Comparison of ENCODE assay signal across 8 mouse cellular contexts in genomic region chr7:27233300-27233699, GRCm38 (mm10). TPM values are rescaled to one million over a fixed set of nuclear protein-coding genes. Genes with fewer than 3 reads are reported as not detected.
A peak's percentile ranks its signal among the peaks of the same experiment; 100 is the strongest.
DNase-seq lines count a peak whose midpoint lies in the region; ATAC-seq and TF ChIP-seq lines count a peak whose summit lies in the region.

No protein-coding gene starts in this region.

- H3K36me3 ChIP-seq in kidney, embryonic 14.5 days (ENCODE audit: control insufficient read depth, insufficient read depth, low read length) = no peaks in the 10 kb centered on the region
- no peaks in the 10 kb centered on the region for H3K36me3 ChIP-seq in hindbrain, embryonic 11.5 days (ENCODE audit: control insufficient read depth, insufficient read depth, low read length)
- H3K36me3 ChIP-seq in midbrain, embryonic 12.5 days = 0 out of 2 replicates have a peak, but pooled peaks cover 3% of the 10 kb centered on the region

- peak overlapping the region; percentile 20; the same call in 1 of the 2 replicates for H3K27ac ChIP-seq in kidney, embryonic 14.5 days (ENCODE audit: low read depth, low read length)
- no peak overlapping the region for H3K27ac ChIP-seq in bone marrow macrophage, adult 2 months (ENCODE audit: insufficient read depth, low read depth, low read length)
- H3K27ac ChIP-seq in hindbrain, embryonic 11.5 days (ENCODE audit: low read depth, low read length) = peak overlapping the region; percentile 67
- H3K27ac ChIP-seq in midbrain, embryonic 12.5 days (replicated peaks) = peak overlapping the region; percentile 85

- no peaks in the 10 kb centered on the region for H3K27me3 ChIP-seq in kidney, embryonic 14.5 days (ENCODE audit: control insufficient read depth, insufficient read depth, low read length)
- no peaks in the 10 kb centered on the region for H3K27me3 ChIP-seq in hindbrain, embryonic 11.5 days (ENCODE audit: control insufficient read depth, insufficient read depth, low read length)
- no peaks in the 10 kb centered on the region for H3K27me3 ChIP-seq in midbrain, embryonic 12.5 days

- TF ChIP-seq CTCF in bone marrow macrophage, adult 2 months (IDR thresholded peaks at IDR 0.05; ENCODE audit: low read depth, low read length) = no peak

- H3K4me3 ChIP-seq in kidney, embryonic 14.5 days (ENCODE audit: low read length) = peak overlapping the region; percentile 53
- H3K4me3 ChIP-seq in bone marrow macrophage, adult 2 months (ENCODE audit: insufficient read depth, low read length) = peak overlapping the region; percentile 96
- peak overlapping the region; percentile 52 for H3K4me3 ChIP-seq in hindbrain, embryonic 11.5 days (ENCODE audit: low read depth, low read length)
- H3K4me3 ChIP-seq in midbrain, embryonic 12.5 days = peak overlapping the region; percentile 50

- ATAC-seq in kidney, embryonic 14.5 days (ENCODE audit: low FRiP score, low TSS enrichment) = peak; percentile 33; the same call in 1 of the 2 replicates
- ATAC-seq in hindbrain, embryonic 11.5 days (ENCODE audit: low FRiP score) = peak; percentile 55
- peak; percentile 27; the same call in 1 of the 2 replicates for ATAC-seq in midbrain, embryonic 12.5 days (ENCODE audit: low FRiP score, low read depth)
- ATAC-seq in granulocyte monocyte progenitor cell, adult 5-6 weeks (replicated peaks; ENCODE audit: poor library complexity, severe bottlenecking) = no peak

- peak overlapping the region; percentile 63 for H3K4me2 ChIP-seq in kidney, embryonic 14.5 days (replicated peaks; ENCODE audit: low read depth, low read length)
- peak overlapping the region; percentile 72 for H3K4me2 ChIP-seq in hindbrain, embryonic 11.5 days (replicated peaks; ENCODE audit: low read depth, low read length)
- peak overlapping the region; percentile 73 for H3K4me2 ChIP-seq in midbrain, embryonic 12.5 days (replicated peaks)

- no peak for TF ChIP-seq POLR2A in bone marrow macrophage, adult 2 months (IDR thresholded peaks at IDR 0.05; ENCODE audit: borderline replicate concordance, low read depth, low read length)

- no peaks in the 10 kb centered on the region for H3K9me3 ChIP-seq in kidney, embryonic 14.5 days (ENCODE audit: control insufficient read depth, low read length)
- no peaks in the 10 kb centered on the region for H3K9me3 ChIP-seq in hindbrain, embryonic 11.5 days (ENCODE audit: control insufficient read depth, low read length)
- no peaks in the 10 kb centered on the region for H3K9me3 ChIP-seq in midbrain, embryonic 12.5 days

- H3K4me1 ChIP-seq in kidney, embryonic 14.5 days (ENCODE audit: control insufficient read depth, insufficient read depth, low read length) = peaks cover 9% of the 10 kb centered on the region
- H3K4me1 ChIP-seq in bone marrow macrophage, adult 2 months (ENCODE audit: control insufficient read depth, insufficient read depth, low read length) = peaks cover 23% of the 10 kb centered on the region
- H3K4me1 ChIP-seq in hindbrain, embryonic 11.5 days (replicated peaks; ENCODE audit: control insufficient read depth, insufficient read depth, low read length) = peaks cover 6% of the 10 kb centered on the region; the same call in 1 of the 2 replicates
- H3K4me1 ChIP-seq in midbrain, embryonic 12.5 days = peaks cover 21% of the 10 kb centered on the region

- 5% methylated on average over 6 of the region's 6 CpGs for WGBS in kidney, embryonic 14.5 days
- 1% methylated on average over 6 of the region's 6 CpGs for WGBS in hindbrain, embryonic 11.5 days
- WGBS in midbrain, embryonic 12.5 days = 0% methylated on average over 6 of the region's 6 CpGs

- no peak for DNase-seq in kidney, postnatal 25 days
- DNase-seq in hindbrain, embryonic 11.5 days (ENCODE audit: low spot score) = no peak
- DNase-seq in urinary bladder, postnatal 36 days (ENCODE audit: low spot score in 2 of 2) = no peak
- no peak for DNase-seq in T-cell, adult 2 months (ENCODE audit: low spot score)

- peak overlapping the region; percentile 58 for H3K9ac ChIP-seq in kidney, embryonic 14.5 days (ENCODE audit: low read depth, low read length)
- peak overlapping the region; percentile 59 for H3K9ac ChIP-seq in hindbrain, embryonic 11.5 days (ENCODE audit: low read depth, low read length)
- peak overlapping the region; percentile 59 for H3K9ac ChIP-seq in midbrain, embryonic 12.5 days (replicated peaks)

RNA-seq across cellular contexts. Expression of gene Coq8b, which starts 0.5 kb away (rescaled TPM):
- polyA plus RNA-seq in kidney, embryonic 14.5 days (2014; fragmentation: Nextera tagmentation; extraction: Ambion mirVana) = 15.9 and 17.1 TPM in 2 replicates
- polyA plus RNA-seq in bone marrow macrophage, adult 2 months (2012; ENCODE audit: insufficient read depth, insufficient read length, missing spikeins) = 21.7 and 22.6 TPM in 2 replicates
- polyA plus RNA-seq in hindbrain, embryonic 11.5 days (2014; fragmentation: Nextera tagmentation; extraction: Ambion mirVana) = 13.9 and 18.4 TPM in 2 replicates
- 22.1 and 22.9 TPM in 2 replicates for polyA plus RNA-seq in midbrain, embryonic 12.5 days (2016; fragmentation: Nextera tagmentation; extraction: Ambion mirVana)
- 13.3 and 15.9 TPM in 2 replicates for total RNA-seq in granulocyte monocyte progenitor cell, adult 5-6 weeks (2014; fragmentation: Nextera tagmentation)
- total RNA-seq in granulocyte monocyte progenitor cell, adult 5-6 weeks (2017) = 9.5 and 10.0 TPM in 2 replicates

RNA-seq across cellular contexts. Expression of gene Itpkc, which starts 4.8 kb away (rescaled TPM):
- 4.2 and 5.2 TPM in 2 replicates for polyA plus RNA-seq in kidney, embryonic 14.5 days (2014; fragmentation: Nextera tagmentation; extraction: Ambion mirVana)
- 6.1 and 7.1 TPM in 2 replicates for polyA plus RNA-seq in bone marrow macrophage, adult 2 months (2012; ENCODE audit: insufficient read depth, insufficient read length, missing spikeins)
- 5.0 and 6.7 TPM in 2 replicates for polyA plus RNA-seq in hindbrain, embryonic 11.5 days (2014; fragmentation: Nextera tagmentation; extraction: Ambion mirVana)
- polyA plus RNA-seq in midbrain, embryonic 12.5 days (2016; fragmentation: Nextera tagmentation; extraction: Ambion mirVana) = 8.7 and 10.2 TPM in 2 replicates
- total RNA-seq in granulocyte monocyte progenitor cell, adult 5-6 weeks (2014; fragmentation: Nextera tagmentation) = 2.1 and 7.7 TPM in 2 replicates
- total RNA-seq in granulocyte monocyte progenitor cell, adult 5-6 weeks (2017) = 1.8 and 2.2 TPM in 2 replicates

RNA-seq across cellular contexts. Expression of gene Numbl, which starts 24.9 kb away (rescaled TPM):
- 9.1 and 10.8 TPM in 2 replicates for polyA plus RNA-seq in kidney, embryonic 14.5 days (2014; fragmentation: Nextera tagmentation; extraction: Ambion mirVana)
- polyA plus RNA-seq in bone marrow macrophage, adult 2 months (2012; ENCODE audit: insufficient read depth, insufficient read length, missing spikeins) = 6.2 and 7.6 TPM in 2 replicates
- polyA plus RNA-seq in hindbrain, embryonic 11.5 days (2014; fragmentation: Nextera tagmentation; extraction: Ambion mirVana) = 19.8 and 22.7 TPM in 2 replicates
- polyA plus RNA-seq in midbrain, embryonic 12.5 days (2016; fragmentation: Nextera tagmentation; extraction: Ambion mirVana) = 59.8 and 61.2 TPM in 2 replicates
- total RNA-seq in granulocyte monocyte progenitor cell, adult 5-6 weeks (2014; fragmentation: Nextera tagmentation) = 1.2 and 1.3 TPM in 2 replicates
- total RNA-seq in granulocyte monocyte progenitor cell, adult 5-6 weeks (2017) = 0.69 and 1.1 TPM in 2 replicates

RNA-seq across cellular contexts. Expression of gene Snrpa, which starts 37.2 kb away (rescaled TPM):
- 322 and 327 TPM in 2 replicates for polyA plus RNA-seq in kidney, embryonic 14.5 days (2014; fragmentation: Nextera tagmentation; extraction: Ambion mirVana)
- polyA plus RNA-seq in bone marrow macrophage, adult 2 months (2012; ENCODE audit: insufficient read depth, insufficient read length, missing spikeins) = 52.0 and 63.3 TPM in 2 replicates
- 333 and 349 TPM in 2 replicates for polyA plus RNA-seq in hindbrain, embryonic 11.5 days (2014; fragmentation: Nextera tagmentation; extraction: Ambion mirVana)
- polyA plus RNA-seq in midbrain, embryonic 12.5 days (2016; fragmentation: Nextera tagmentation; extraction: Ambion mirVana) = 277 and 286 TPM in 2 replicates
- total RNA-seq in granulocyte monocyte progenitor cell, adult 5-6 weeks (2014; fragmentation: Nextera tagmentation) = 213 and 258 TPM in 2 replicates
- 92.5 and 99.7 TPM in 2 replicates for total RNA-seq in granulocyte monocyte progenitor cell, adult 5-6 weeks (2017)

RNA-seq across cellular contexts. Expression of gene BC024978, which starts 37.7 kb away (rescaled TPM):
- 2.9 and 4.5 TPM in 2 replicates for polyA plus RNA-seq in kidney, embryonic 14.5 days (2014; fragmentation: Nextera tagmentation; extraction: Ambion mirVana)
- polyA plus RNA-seq in bone marrow macrophage, adult 2 months (2012; ENCODE audit: insufficient read depth, insufficient read length, missing spikeins) = 4.0 and 5.0 TPM in 2 replicates
- 3.4 and 4.1 TPM in 2 replicates for polyA plus RNA-seq in hindbrain, embryonic 11.5 days (2014; fragmentation: Nextera tagmentation; extraction: Ambion mirVana)
- polyA plus RNA-seq in midbrain, embryonic 12.5 days (2016; fragmentation: Nextera tagmentation; extraction: Ambion mirVana) = 3.9 and 4.5 TPM in 2 replicates
- 6.7 and 7.7 TPM in 2 replicates for total RNA-seq in granulocyte monocyte progenitor cell, adult 5-6 weeks (2014; fragmentation: Nextera tagmentation)
- total RNA-seq in granulocyte monocyte progenitor cell, adult 5-6 weeks (2017) = 2.2 and 2.6 TPM in 2 replicates
